Mouse (Mus musculus): Measurements from ENCODE around the gene Disc1.

DNA sequence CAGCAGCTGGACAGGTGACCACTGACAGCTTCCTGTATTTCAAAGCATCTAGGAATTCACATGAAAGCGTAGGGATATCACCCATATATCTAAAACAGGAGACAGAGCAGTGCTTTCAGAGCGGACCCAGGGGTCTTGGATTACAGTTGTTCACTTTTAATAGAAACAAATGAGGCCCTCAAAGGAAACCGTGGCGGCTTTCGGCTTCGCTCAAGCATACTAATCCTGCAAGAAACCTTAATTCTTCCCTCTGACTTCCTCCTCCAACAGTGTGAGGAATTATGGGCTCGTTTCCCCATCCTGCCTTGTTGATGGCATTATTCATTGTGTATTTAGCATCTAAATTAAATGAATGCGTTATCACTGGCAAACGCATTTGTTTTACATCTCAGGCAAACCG lies 252.7 kb downstream of the Disc1 start:
- no peak for TF ChIP-seq CTCF (IDR thresholded peaks at IDR 0.05; ENCODE audit: low read depth)
- TF ChIP-seq EP300 (IDR thresholded peaks at IDR 0.05; ENCODE audit: low read depth) = no peak
